Mouse (Mus musculus): ENCODE results near the gene Gm20388. TPM values are rescaled to one million over a fixed set of nuclear protein-coding genes. Genes with fewer than 3 reads are reported as not detected.
A peak's percentile ranks its signal among the peaks of the same experiment; 100 is the strongest.
"Not testable (repeated sequence)": the region's sequence is repeated elsewhere in the genome, so short reads cannot be mapped to it uniquely, and the experiment has no call there.

Gm20388 gene
- total RNA-seq, 2 experiments from 2014 or later: 1.9 to 2.0 TPM

GRCm38 (mm10) chr8:123253451-123254098, 3342.9 kb downstream of the Gm20388 start:
- peak; percentile 26 for DNase-seq

DNA sequence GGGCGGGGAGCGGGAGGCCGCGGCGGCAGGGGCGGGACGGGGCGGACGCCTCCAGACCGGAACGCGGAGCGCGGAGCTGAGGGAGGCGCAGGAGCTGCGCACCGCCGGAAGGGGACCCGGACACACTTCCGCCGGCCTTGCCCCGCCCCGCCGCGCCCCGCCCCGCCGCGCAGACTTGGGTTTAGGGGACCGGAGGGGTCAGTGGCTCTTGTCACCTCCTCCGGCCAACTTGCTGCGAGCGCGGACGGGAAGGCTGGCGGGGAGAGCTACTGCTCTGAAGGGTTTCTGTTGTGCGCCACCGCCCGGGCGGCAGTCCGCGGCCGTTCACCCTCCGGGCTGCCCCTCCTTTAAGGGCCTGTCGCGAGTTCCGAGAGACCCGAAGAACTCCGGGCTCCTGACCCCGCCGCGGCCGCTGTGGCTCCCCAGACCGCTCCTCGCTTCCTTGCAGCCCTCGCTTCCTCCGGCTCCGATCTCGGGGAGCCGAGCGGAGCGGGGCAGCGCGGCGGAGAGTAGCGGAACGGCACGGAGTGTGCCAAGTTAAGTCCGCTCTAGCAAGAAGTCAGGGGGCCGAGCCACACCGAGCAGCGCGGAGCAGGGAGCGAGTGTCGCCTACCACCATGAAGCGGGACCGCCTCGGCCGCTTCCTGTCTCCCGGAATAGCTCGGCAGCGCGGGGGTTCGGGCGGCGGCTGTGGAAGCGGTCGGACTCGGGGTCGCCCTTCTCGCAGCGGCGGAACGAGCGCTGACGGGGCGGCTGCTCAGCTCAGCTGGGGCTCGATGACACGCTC, 3343.7 kb downstream of the Gm20388 start, which contains the start of the genes Zfp276 and Vps9d1:
Gene Zfp276 (plus strand): TSS at position 97 of the 787 bp plus-strand sequence.
Gene Vps9d1 (minus strand): TSS at position 250 of the 787 bp plus-strand sequence.
- DNase-seq: peak; percentile 95

GRCm38 (mm10) chr8:123255170-123255569, 3344.5 kb downstream of the Gm20388 start:
- no peak for DNase-seq

DNA sequence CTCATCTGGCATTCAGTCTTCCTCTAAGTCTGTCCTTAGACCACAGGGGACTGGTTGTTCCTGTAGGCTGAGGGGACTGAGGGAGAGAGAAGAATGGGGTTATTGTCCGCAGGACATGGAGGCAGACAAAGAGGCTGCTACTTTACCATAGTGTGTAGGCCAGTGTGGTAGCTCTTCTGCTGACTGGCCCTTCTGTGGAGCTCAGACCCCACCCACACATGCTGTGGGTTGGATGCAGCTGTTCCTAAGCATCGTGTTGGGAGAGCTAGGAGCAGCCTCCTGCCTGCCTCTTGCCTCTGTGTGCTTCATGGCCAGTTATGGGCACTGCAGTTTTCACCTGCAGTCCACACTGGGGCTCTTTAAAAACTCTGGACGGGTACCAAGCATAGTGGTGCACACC, 3346.5 kb downstream of the Gm20388 start:
- no peak for DNase-seq

DNA sequence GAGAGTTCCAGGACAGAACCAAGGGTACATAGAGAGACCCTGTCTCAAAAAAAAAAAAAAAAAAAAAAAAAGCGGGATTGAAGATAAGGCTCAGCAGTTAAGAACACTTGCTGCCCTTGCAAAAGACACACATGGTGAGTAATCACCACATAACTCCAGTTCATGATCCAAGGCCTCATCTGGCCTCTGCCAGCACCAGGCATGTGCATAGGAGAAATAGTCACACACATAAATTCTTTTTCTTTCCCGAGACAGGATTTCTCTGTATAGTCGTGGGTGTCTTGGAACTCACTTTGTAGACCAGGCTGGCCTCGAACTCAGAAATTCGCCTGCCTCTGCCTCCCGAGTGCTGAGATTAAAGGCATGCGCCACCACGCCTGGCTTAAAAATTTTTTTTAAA, 3347.0 kb downstream of the Gm20388 start:
- not testable (repeated sequence) for DNase-seq

GRCm38 (mm10) chr8:123267926-123268656, 3357.4 kb downstream of the Gm20388 start:
- DNase-seq: no peak

DNA sequence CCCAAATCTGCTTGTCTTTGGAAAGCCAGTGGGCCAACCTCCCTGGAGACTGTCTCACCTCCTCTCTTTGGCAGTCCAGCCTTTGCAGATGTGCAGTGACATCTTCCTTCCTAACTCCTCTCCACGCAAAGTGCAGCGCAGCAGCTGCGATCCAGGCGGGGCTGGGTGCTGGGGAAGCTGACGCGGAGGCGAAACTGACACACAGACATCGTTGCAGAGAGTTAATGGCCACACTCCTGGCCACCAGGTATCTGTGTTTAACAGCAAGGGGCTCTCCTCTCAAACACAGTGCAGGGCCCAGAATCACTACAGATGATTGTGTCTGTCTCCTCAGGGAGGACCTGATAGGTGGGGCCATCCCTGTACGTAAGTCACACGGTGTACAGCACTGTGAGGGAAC, 3360.5 kb downstream of the Gm20388 start:
- no peak for DNase-seq

- DNase-seq: no peak
These were observed 3361.3 kb downstream of the Gm20388 start for GRCm38 (mm10) chr8:123271901-123272300.

DNA sequence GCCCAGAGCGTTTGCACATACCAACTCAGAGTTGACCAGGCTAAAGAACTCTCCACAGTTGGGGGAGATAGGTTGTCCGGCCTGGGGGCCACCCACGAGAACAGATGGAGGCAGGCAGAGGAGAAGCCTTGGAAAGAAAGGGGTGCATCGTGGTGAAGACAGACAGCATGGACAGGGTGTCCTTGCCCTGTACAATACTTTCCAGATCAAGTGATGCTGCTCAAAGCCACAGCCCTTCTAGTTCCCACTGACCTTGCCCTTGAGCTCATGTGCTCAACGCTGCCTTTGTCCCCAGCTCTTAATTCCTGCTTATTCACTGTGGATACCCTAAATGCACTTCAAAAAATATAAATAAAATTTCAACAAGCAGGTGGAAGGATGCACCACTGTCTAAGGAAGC, 3363.8 kb downstream of the Gm20388 start:
- no peak for DNase-seq

DNA sequence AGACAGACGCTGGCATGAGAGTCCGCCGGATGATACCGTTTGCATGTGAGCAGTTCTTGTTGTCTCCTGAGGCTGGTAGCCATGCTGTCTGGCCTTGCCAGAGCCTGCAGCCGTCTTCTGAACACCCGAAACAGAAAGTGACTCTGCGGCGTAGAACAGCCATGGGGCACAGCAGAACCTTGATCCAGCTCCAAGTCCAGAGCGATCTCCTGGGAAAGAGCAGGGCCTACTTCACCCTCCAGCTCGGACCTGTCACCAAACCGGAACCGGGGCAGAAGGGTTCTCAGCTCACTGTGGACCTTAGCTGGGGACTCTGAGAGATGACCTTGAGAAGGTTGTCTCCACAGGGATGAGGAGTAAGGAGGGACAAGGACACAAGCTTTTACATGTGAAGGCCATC, 3364.5 kb downstream of the Gm20388 start:
- no peak for DNase-seq

GRCm38 (mm10) chr8:123278445-123278844, 3367.8 kb downstream of the Gm20388 start:
- no peak for DNase-seq

DNA sequence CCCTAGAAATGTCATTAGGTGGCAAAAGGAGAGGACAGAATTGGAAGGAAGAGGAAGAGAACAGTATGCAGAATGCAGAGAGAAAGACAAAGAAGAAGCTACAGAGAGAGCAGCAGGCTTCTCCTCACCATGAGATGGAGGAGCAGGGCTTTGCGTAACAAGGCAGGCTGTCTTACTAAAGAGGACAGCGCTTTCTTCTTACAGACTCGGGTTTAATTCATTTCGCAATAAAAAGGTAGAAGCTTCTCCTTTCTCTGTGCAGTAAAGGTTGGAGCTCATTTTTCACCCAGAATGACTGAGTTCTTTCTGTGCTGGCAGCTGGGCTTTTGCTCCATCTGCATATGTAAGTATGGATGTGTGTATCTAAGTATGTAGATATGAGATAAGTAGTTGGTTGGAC, 3369.2 kb downstream of the Gm20388 start:
- no peak for DNase-seq

DNA sequence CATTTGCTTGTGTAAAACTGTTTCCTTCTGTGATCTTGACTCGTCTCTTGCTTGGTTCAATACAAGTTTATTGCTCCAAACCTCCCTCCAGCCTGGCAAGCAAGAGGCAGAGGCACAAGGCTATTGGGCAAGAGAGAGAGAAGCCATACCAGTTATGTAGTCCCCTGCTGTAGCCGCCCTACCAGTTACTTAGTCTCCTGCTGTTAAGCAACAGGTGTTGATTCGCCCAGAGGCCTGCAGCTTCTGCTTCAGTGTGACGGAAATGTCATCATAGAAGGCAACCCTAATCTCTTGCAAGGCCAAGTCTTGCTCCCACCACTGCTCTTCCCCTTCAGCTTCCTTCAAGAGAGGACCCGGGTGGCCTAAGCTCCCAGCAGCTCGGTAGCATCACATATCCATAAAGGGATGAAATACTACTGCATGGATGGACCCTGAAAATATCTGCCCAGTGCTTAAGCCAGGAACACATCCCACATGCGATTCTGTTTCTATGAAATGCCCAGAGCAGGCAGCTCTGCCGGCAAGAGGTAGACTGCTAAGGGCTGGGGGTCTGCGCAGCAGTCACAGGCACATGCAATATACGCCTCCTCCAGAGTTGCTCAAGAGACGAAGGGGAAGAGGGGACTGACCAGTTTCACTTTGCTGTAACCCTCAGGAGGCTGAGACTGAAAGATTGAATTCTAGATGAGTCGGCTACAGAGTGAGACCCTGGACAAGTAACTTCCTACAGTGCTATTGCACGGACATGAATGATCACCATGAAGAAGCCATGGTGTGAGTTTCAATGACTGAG, 3369.9 kb downstream of the Gm20388 start:
- DNase-seq: no peak

- not testable (repeated sequence) for DNase-seq
These were observed 3372.4 kb downstream of the Gm20388 start for GRCm38 (mm10) chr8:123282994-123283393.

DNA sequence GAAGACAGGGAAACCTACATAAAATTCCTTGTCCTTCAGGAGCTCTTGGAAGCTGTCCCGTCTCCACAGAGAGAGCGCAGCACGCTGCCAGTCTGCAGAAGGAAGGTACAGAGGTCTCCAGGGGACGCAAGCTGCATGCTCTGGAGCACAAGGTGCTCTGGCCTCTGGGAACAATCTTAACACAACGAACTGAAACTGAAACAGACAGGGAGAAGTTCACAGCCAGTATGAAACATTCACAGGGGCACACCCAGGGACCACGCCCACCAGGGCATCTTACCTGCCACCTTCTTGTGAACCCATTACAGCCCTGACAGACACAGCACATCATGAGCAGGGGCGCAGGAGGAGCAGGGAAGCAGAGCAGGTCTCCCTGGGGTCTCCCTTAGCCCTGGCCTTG, 3373.3 kb downstream of the Gm20388 start:
- DNase-seq: no peak

- DNase-seq: no peak
These were observed 3373.9 kb downstream of the Gm20388 start for GRCm38 (mm10) chr8:123284493-123284892.

- DNase-seq: no peak
These were observed 3376.7 kb downstream of the Gm20388 start for GRCm38 (mm10) chr8:123287362-123287761.

DNA sequence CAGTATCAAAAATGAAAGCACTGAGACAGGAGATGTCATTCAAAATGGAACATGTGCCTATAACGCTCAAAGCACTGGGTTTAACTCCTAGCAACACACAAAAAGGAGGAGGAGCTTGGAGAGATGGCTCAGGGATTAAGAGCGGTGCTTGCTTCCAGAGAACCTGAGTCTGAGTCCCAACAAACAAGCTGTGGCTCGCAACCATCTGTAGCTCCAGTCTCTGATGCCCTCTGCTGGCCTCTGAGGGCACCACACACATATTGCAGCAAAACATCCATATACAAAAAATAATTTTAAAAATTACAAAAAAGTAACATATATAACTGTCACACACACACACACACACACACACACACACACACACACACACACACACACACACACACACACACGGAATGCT, 3379.5 kb downstream of the Gm20388 start:
- peak; percentile 71 for DNase-seq

- no peak for DNase-seq
These were observed 3380.0 kb downstream of the Gm20388 start for GRCm38 (mm10) chr8:123290679-123291078.

- no peak for DNase-seq
These were observed 3381.1 kb downstream of the Gm20388 start for GRCm38 (mm10) chr8:123291716-123292115.

DNA sequence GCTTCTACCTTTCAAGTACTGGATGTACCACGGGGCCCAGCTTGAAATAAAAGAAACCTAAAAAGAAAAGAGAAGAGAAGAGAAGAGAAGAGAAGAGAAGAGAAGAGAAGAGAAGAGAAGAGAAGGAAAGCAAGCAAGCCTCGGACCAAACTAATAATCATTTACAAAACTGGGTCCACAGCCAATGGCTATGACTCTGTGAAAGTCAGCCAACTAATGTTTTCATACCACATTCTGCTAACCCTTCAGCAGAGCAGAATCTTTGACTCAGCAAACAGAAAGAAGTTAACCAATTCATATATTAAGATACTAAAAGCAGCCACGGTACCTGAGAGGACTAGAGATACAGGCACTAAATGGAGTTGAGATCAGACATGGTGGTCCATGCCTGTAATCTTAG, 3381.6 kb downstream of the Gm20388 start:
- no peak for DNase-seq

GRCm38 (mm10) chr8:123292785-123293184, 3382.1 kb downstream of the Gm20388 start:
- DNase-seq: no peak
